Mouse (Mus musculus): Measurements from ENCODE around the gene Ak4. TPM values are rescaled to one million over a fixed set of nuclear protein-coding genes. Genes with fewer than 3 reads are reported as not detected.
"Not testable (repeated sequence)": the region's sequence is repeated elsewhere in the genome, so short reads cannot be mapped to it uniquely, and the experiment has no call there.

The Ak4 gene
- polyA plus RNA-seq, 1 experiment from 2014 or later: 5.9 TPM

DNA sequence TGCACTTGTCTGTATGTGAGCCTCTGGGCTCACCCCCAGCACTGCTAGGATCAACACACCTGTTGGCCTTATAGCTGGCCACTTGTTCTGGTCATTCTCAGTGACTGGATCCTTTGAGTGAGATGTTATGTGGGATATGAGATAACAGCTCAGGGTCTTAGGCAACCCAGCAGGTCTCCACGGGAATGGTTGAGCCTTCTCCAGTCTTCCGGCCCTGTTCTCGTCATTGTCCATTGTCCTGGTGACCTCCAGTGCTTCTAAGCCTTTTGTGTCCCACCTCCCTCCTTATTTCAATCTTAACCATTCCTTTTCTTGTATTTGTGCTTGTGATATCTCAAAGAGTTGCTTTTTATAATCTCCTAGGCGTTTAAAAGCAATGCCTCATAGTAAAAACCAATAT, 26.6 kb downstream of the Ak4 start:
- no peak overlapping the region for H3K27ac ChIP-seq (ENCODE audit: low read depth)
- ATAC-seq (ENCODE audit: insufficient read depth): no peak
- 0 out of 2 replicates have a peak, but pooled peaks cover 2% of the 10 kb centered on the region for H3K36me3 ChIP-seq (ENCODE audit: insufficient read depth)
- no peak for DNase-seq
- no peak overlapping the region for H3K9ac ChIP-seq
- TF ChIP-seq CTCF (IDR thresholded peaks at IDR 0.05; ENCODE audit: low read depth): no peak
- WGBS: 90% methylated on average over 4 of the region's 4 CpGs
- H3K27me3 ChIP-seq (ENCODE audit: insufficient read depth, low read length): no peaks in the 10 kb centered on the region
- no peak overlapping the region for H3K4me2 ChIP-seq
- no peak overlapping the region for H3K4me3 ChIP-seq (ENCODE audit: low read depth, low read length)
- peaks cover 2% of the 10 kb centered on the region; the same call in 1 of the 2 replicates for H3K4me1 ChIP-seq (ENCODE audit: insufficient read depth)
- H3K9me3 ChIP-seq (ENCODE audit: low read depth, low read length): no peaks in the 10 kb centered on the region

DNA sequence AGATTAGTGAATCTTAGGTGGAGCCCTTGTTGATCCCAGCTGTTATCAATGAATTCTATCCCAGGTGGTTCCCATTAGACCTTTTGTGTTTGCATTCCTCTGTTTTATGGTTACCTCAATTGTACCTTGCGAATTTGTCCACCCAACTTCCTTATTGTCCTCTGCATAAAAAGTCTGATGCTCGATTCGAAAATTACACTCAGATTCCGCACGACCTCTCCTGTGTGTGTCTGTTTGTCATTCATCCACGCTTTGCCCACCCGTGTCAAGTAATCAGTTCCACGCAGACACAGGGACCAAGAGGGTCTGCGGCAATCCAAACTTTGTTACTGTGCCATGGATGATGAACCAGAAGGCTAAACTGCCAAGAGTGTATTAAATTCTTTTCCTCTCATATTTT, 27.5 kb downstream of the Ak4 start:
- H3K27me3 ChIP-seq (ENCODE audit: insufficient read depth, low read length); H3K4me3 ChIP-seq (ENCODE audit: low read depth, low read length); ATAC-seq (ENCODE audit: insufficient read depth); H3K4me1 ChIP-seq (ENCODE audit: insufficient read depth); H3K9ac ChIP-seq; H3K9me3 ChIP-seq (ENCODE audit: low read depth, low read length); H3K36me3 ChIP-seq (ENCODE audit: insufficient read depth); H3K27ac ChIP-seq (ENCODE audit: low read depth); DNase-seq; H3K4me2 ChIP-seq: not testable (repeated sequence)
- WGBS: 94% methylated on average over 9 of the region's 9 CpGs

DNA sequence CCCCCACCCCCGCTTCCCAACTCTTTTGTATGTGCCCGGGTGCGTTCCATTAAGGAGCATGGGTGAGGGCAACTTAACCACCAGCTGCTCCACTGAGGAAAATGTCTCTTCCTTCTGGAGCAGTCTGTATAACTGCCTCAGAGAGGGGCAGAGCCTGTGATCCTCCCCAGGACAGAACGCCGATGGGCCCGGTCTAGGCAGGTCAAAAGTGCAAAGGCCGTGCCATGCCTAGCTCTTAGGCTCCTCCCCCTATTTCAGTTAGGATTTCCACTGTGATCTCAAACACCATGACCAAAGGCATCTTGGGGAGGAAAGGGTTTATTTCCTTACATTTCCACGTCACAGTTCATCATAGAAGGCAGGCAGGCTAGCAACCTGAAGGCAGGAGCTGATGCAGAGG, 29.6 kb downstream of the Ak4 start:
- no peak overlapping the region for H3K9ac ChIP-seq
- no peaks in the 10 kb centered on the region for H3K9me3 ChIP-seq (ENCODE audit: low read depth, low read length)
- H3K27me3 ChIP-seq (ENCODE audit: insufficient read depth, low read length): no peaks in the 10 kb centered on the region
- no peak overlapping the region for H3K27ac ChIP-seq (ENCODE audit: low read depth)
- WGBS: 79% methylated on average over 8 of the region's 8 CpGs
- 0 out of 2 replicates have a peak, but pooled peaks cover 2% of the 10 kb centered on the region for H3K36me3 ChIP-seq (ENCODE audit: insufficient read depth)
- ATAC-seq (ENCODE audit: insufficient read depth): no peak
- H3K4me1 ChIP-seq (ENCODE audit: insufficient read depth): no peaks in the 10 kb centered on the region
- DNase-seq: no peak
- no peak for TF ChIP-seq CTCF (IDR thresholded peaks at IDR 0.05; ENCODE audit: low read depth)
- H3K4me3 ChIP-seq (ENCODE audit: low read depth, low read length): no peak overlapping the region
- no peak overlapping the region for H3K4me2 ChIP-seq

DNA sequence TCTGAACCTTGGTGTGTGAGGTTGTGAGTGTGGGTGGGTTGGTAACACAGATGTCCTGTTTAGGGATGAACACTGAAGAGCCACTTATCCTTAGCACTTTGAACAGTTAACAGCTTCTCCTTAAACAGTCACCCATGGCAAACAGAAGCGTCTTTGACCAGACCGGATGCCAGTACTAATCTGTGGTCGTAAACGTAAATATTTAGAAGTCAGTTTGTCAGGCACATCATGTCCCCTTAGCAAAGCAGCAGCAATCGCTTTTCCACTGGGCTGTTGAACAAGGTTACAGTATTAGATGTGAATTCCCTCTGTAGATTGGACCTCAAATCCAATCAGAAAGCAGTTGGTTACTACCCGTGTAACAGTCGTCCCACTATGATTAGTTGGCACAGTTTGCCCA, 30.3 kb downstream of the Ak4 start:
- Histone ChIP-seq H3K27me3 (ENCODE audit: insufficient read depth, low read length) (no peaks in the 10 kb centered on the region), H3K27ac (ENCODE audit: low read depth) (no peak overlapping the region), H3K9me3 (ENCODE audit: low read depth, low read length) (no peaks in the 10 kb centered on the region), H3K36me3 (ENCODE audit: insufficient read depth) (0 out of 2 replicates have a peak, but pooled peaks cover 2% of the 10 kb centered on the region), H3K9ac (no peak overlapping the region), H3K4me2 (no peak overlapping the region), H3K4me1 (ENCODE audit: insufficient read depth) (no peaks in the 10 kb centered on the region), H3K4me3 (ENCODE audit: low read depth, low read length) (no peak overlapping the region)
- DNase-seq (peak; percentile 58), ATAC-seq (ENCODE audit: insufficient read depth) (no peak)
- 43% methylated on average over 7 of the region's 7 CpGs for WGBS
- no peak for TF ChIP-seq CTCF (IDR thresholded peaks at IDR 0.05; ENCODE audit: low read depth)

GRCm38 (mm10) chr4:101450150-101450780, 31.2 kb downstream of the Ak4 start:
- WGBS: 62% methylated on average over 20 of the region's 20 CpGs
- no peaks in the 10 kb centered on the region for H3K9me3 ChIP-seq (ENCODE audit: low read depth, low read length)
- no peak overlapping the region for H3K9ac ChIP-seq
- H3K36me3 ChIP-seq (ENCODE audit: insufficient read depth): 0 out of 2 replicates have a peak, but pooled peaks cover 2% of the 10 kb centered on the region
- no peak overlapping the region for H3K27ac ChIP-seq (ENCODE audit: low read depth)
- H3K4me3 ChIP-seq (ENCODE audit: low read depth, low read length): no peak overlapping the region
- H3K27me3 ChIP-seq (ENCODE audit: insufficient read depth, low read length): no peaks in the 10 kb centered on the region
- peak; percentile 69 for DNase-seq
- peak; percentile 80; the same call in 1 of the 2 replicates for ATAC-seq (ENCODE audit: insufficient read depth)
- no peaks in the 10 kb centered on the region for H3K4me1 ChIP-seq (ENCODE audit: insufficient read depth)
- no peak overlapping the region for H3K4me2 ChIP-seq
- TF ChIP-seq CTCF (IDR thresholded peaks at IDR 0.05; ENCODE audit: low read depth): no peak

- ATAC-seq (ENCODE audit: insufficient read depth) (no peak), DNase-seq (peak; percentile 13)
- 80% methylated on average over 4 of the region's 4 CpGs for WGBS
- Histone ChIP-seq H3K4me1 (ENCODE audit: insufficient read depth) (no peaks in the 10 kb centered on the region), H3K9ac (no peak overlapping the region), H3K4me2 (no peak overlapping the region), H3K36me3 (ENCODE audit: insufficient read depth) (0 out of 2 replicates have a peak, but pooled peaks cover 2% of the 10 kb centered on the region), H3K27ac (ENCODE audit: low read depth) (no peak overlapping the region), H3K27me3 (ENCODE audit: insufficient read depth, low read length) (no peaks in the 10 kb centered on the region), H3K9me3 (ENCODE audit: low read depth, low read length) (no peaks in the 10 kb centered on the region), H3K4me3 (ENCODE audit: low read depth, low read length) (no peak overlapping the region)
- TF ChIP-seq CTCF (IDR thresholded peaks at IDR 0.05; ENCODE audit: low read depth): no peak
Measured at GRCm38 (mm10) chr4:101451089-101451488, 32.0 kb downstream of the Ak4 start.

GRCm38 (mm10) chr4:101452829-101453228, 33.8 kb downstream of the Ak4 start:
- Histone ChIP-seq H3K4me1 (ENCODE audit: insufficient read depth) (no peaks in the 10 kb centered on the region), H3K27me3 (ENCODE audit: insufficient read depth, low read length) (no peaks in the 10 kb centered on the region), H3K36me3 (ENCODE audit: insufficient read depth) (0 out of 2 replicates have a peak, but pooled peaks cover 2% of the 10 kb centered on the region), H3K27ac (ENCODE audit: low read depth) (no peak overlapping the region), H3K4me3 (ENCODE audit: low read depth, low read length) (no peak overlapping the region), H3K4me2 (no peak overlapping the region), H3K9me3 (ENCODE audit: low read depth, low read length) (no peaks in the 10 kb centered on the region), H3K9ac (no peak overlapping the region)
- DNase-seq (no peak), ATAC-seq (ENCODE audit: insufficient read depth) (no peak)
- 86% methylated on average over 9 of the region's 9 CpGs for WGBS
- TF ChIP-seq CTCF (IDR thresholded peaks at IDR 0.05; ENCODE audit: low read depth): no peak

Data from lung, embryonic 14.5 days (tissue).